Mouse (Mus musculus): ENCODE results near the gene Lce1f. TPM values are rescaled to one million over a fixed set of nuclear protein-coding genes. Genes with fewer than 3 reads are reported as not detected.

Lce1f gene
- polyA plus RNA-seq, 1 experiment = not detected

Other genes with a start within 250 kb of the Lce1f start
- not detected in 2 replicates for gene Sprr1a, start 234.5 kb downstream of the Lce1f start, polyA plus RNA-seq (2012; ENCODE audit: insufficient read depth, insufficient read length, missing spikeins)
- gene Sprr4, start 219.9 kb downstream of the Lce1f start, polyA plus RNA-seq (2012; ENCODE audit: insufficient read depth, insufficient read length, missing spikeins) = not detected in 2 replicates
- gene 2310046K23Rik, start 185.8 kb downstream of the Lce1f start, polyA plus RNA-seq (2012; ENCODE audit: insufficient read depth, insufficient read length, missing spikeins) = not detected in 2 replicates
- not detected in 2 replicates for gene Ivl, start 146.6 kb downstream of the Lce1f start, polyA plus RNA-seq (2012; ENCODE audit: insufficient read depth, insufficient read length, missing spikeins)
- gene Smcp, start 131.4 kb downstream of the Lce1f start, polyA plus RNA-seq (2012; ENCODE audit: insufficient read depth, insufficient read length, missing spikeins) = not detected in 2 replicates
- not detected in 2 replicates for gene 2210017I01Rik, start 112.9 kb downstream of the Lce1f start, polyA plus RNA-seq (2012; ENCODE audit: insufficient read depth, insufficient read length, missing spikeins)
- not detected in 2 replicates for gene Lce6a, start 98.7 kb downstream of the Lce1f start, polyA plus RNA-seq (2012; ENCODE audit: insufficient read depth, insufficient read length, missing spikeins)
- not detected in 2 replicates for gene Lce1a1, start 72.0 kb downstream of the Lce1f start, polyA plus RNA-seq (2012; ENCODE audit: insufficient read depth, insufficient read length, missing spikeins)
- gene Lce1b, start 63.4 kb downstream of the Lce1f start, polyA plus RNA-seq (2012; ENCODE audit: insufficient read depth, insufficient read length, missing spikeins) = not detected in 2 replicates
- gene Lce1a2, start 50.0 kb downstream of the Lce1f start, polyA plus RNA-seq (2012; ENCODE audit: insufficient read depth, insufficient read length, missing spikeins) = not detected in 2 replicates
- gene Lce1c, start 41.1 kb downstream of the Lce1f start, polyA plus RNA-seq (2012; ENCODE audit: insufficient read depth, insufficient read length, missing spikeins) = not detected in 2 replicates
- gene Lce1d, start 33.1 kb downstream of the Lce1f start, polyA plus RNA-seq (2012; ENCODE audit: insufficient read depth, insufficient read length, missing spikeins) = not detected in 2 replicates
- not detected in 2 replicates for gene Lce1e, start 11.3 kb downstream of the Lce1f start, polyA plus RNA-seq (2012; ENCODE audit: insufficient read depth, insufficient read length, missing spikeins)
- not detected in 2 replicates for gene Gm38119, start 18.7 kb upstream of the Lce1f start, polyA plus RNA-seq (2012; ENCODE audit: insufficient read depth, insufficient read length, missing spikeins)
- not detected in 2 replicates for gene Lce1g, start 32.0 kb upstream of the Lce1f start, polyA plus RNA-seq (2012; ENCODE audit: insufficient read depth, insufficient read length, missing spikeins)
- not detected in 2 replicates for gene Lce1h, start 44.7 kb upstream of the Lce1f start, polyA plus RNA-seq (2012; ENCODE audit: insufficient read depth, insufficient read length, missing spikeins)
- gene Lce1i, start 58.5 kb upstream of the Lce1f start, polyA plus RNA-seq (2012; ENCODE audit: insufficient read depth, insufficient read length, missing spikeins) = not detected in 2 replicates
- gene Lce1j, start 70.2 kb upstream of the Lce1f start, polyA plus RNA-seq (2012; ENCODE audit: insufficient read depth, insufficient read length, missing spikeins) = not detected in 2 replicates
- gene Lce1k, start 87.5 kb upstream of the Lce1f start, polyA plus RNA-seq (2012; ENCODE audit: insufficient read depth, insufficient read length, missing spikeins) = not detected in 2 replicates
- not detected in 2 replicates for gene Kprp, start 106.9 kb upstream of the Lce1f start, polyA plus RNA-seq (2012; ENCODE audit: insufficient read depth, insufficient read length, missing spikeins)
- gene Lce1l, start 130.9 kb upstream of the Lce1f start, polyA plus RNA-seq (2012; ENCODE audit: insufficient read depth, insufficient read length, missing spikeins) = not detected in 2 replicates
- not detected in 2 replicates for gene 2310050C09Rik, start 149.9 kb upstream of the Lce1f start, polyA plus RNA-seq (2012; ENCODE audit: insufficient read depth, insufficient read length, missing spikeins)
- not detected in 2 replicates for gene Lce3a, start 205.9 kb upstream of the Lce1f start, polyA plus RNA-seq (2012; ENCODE audit: insufficient read depth, insufficient read length, missing spikeins)
- not detected in 2 replicates for gene Lce3b, start 212.6 kb upstream of the Lce1f start, polyA plus RNA-seq (2012; ENCODE audit: insufficient read depth, insufficient read length, missing spikeins)
- gene Lce3c, start 224.1 kb upstream of the Lce1f start, polyA plus RNA-seq (2012; ENCODE audit: insufficient read depth, insufficient read length, missing spikeins) = not detected in 2 replicates
- gene Lce3d, start 237.0 kb upstream of the Lce1f start, polyA plus RNA-seq (2012; ENCODE audit: insufficient read depth, insufficient read length, missing spikeins) = not detected in 2 replicates
- gene Lce3e, start 246.7 kb upstream of the Lce1f start, polyA plus RNA-seq (2012; ENCODE audit: insufficient read depth, insufficient read length, missing spikeins) = not detected in 2 replicates

Measured in brown adipose tissue, adult 24 weeks (tissue).